Mouse (Mus musculus): Measurements from ENCODE around the gene Ncor2.

- TF ChIP-seq CTCF (IDR thresholded peaks at IDR 0.05; ENCODE audit: low read depth, low read length) (no peak), POLR2A (IDR thresholded peaks at IDR 0.05; ENCODE audit: borderline replicate concordance, low read depth, low read length) (no peak)
Measured at GRCm38 (mm10) chr5:125102352-125102751, 76.7 kb downstream of the Ncor2 start.
